Mouse (Mus musculus): ENCODE results near the gene Gm13199. TPM values are rescaled to one million over a fixed set of nuclear protein-coding genes. Genes with fewer than 3 reads are reported as not detected.

Gm13199 gene
- total RNA-seq, 2 experiments from 2014 or later: 1.8 to 2.1 TPM

DNA sequence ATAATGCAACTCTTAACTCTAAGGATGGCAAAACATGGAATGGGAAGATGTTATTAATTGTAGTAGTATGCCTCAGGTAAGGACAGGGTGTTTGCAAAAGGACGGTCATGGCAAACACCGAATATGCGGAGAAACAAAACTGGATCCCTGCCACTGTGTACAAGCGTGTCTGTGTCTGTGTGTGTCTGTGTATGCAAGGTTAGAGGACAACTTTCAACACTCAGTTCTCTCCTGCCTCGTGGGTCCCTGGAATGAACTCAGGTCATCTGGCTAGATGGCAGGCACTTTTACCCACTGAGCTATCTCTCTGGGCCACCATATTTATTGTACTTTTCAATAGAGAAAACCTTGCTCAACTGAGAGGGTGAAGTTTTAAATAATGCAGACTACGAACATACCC is 40.3 kb downstream of the Gm13199 start:
- no peak for DNase-seq (ENCODE audit: low spot score in 2 of 2)

DNA sequence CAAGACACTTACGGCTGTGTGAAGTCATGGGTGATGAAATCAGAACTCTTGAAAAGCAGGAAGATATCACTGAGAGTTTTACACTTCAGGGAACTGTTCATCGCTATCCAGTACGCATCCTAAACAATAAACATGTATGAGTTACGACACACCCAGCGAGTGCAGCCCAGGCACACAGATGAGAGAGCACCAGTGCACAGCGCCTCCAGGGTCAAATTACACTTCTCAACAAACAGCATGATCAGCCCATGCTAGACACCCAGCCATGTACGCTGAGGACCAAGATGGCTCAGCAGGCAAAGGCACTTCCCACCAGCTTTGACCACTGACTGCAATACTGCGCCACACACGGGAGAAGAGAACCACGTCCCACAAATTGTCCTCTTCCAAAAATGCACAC is 41.5 kb downstream of the Gm13199 start:
- DNase-seq (ENCODE audit: low spot score in 2 of 2): no peak

Other genes with a start within 250 kb of the Gm13199 start
- 100 to 1,000 TPM; 124 to 128 TPM for gene Camk1d, start 148.4 kb downstream of the Gm13199 start, total RNA-seq (2021)
- 10 to 100 TPM; 19.5 to 21.6 TPM for gene Nudt5, start 17.9 kb downstream of the Gm13199 start, total RNA-seq (2021)
- gene Cdc123, start 17.8 kb downstream of the Gm13199 start, total RNA-seq (2021): 100 to 1,000 TPM; 117 to 132 TPM
- 100 to 1,000 TPM; 103 to 112 TPM for gene Sec61a2, start 32.5 kb upstream of the Gm13199 start, total RNA-seq (2021)
- 10 to 100 TPM in 1 of 2 experiments, 1 to 10 TPM in 1; 9.5 to 12.4 TPM for gene Dhtkd1, start 79.9 kb upstream of the Gm13199 start, total RNA-seq (2021)
- gene Upf2, start 88.5 kb upstream of the Gm13199 start, total RNA-seq (2021): 10 to 100 TPM; 18.6 to 19.5 TPM

Data from layer of hippocampus, postnatal 10 days (tissue).